Mouse (Mus musculus) heart, embryonic 13.5 days (tissue): ENCODE results near the gene Ms4a1. TPM values are rescaled to one million over a fixed set of nuclear protein-coding genes. Genes with fewer than 3 reads are reported as not detected.
"Not testable (repeated sequence)": the region's sequence is repeated elsewhere in the genome, so short reads cannot be mapped to it uniquely, and the experiment has no call there.

Experiments
- ATAC-seq: fragments of 200-750 bp; cut with Nextera tagmentation; 2 replicates; pipeline ENCODE4 v1.8.0; 2017; ENCODE audit warnings: moderate TSS enrichment; ENCODE audit not compliant: insufficient number of reproducible peaks, low FRiP score, low TSS enrichment; ENCODE audit errors: extremely low read depth
- H3K27ac ChIP-seq: fragments of 300-500 bp; sonication (generic); replicated peaks from 2 replicates; pipeline ENCODE4 v1.5.1; 2015; ENCODE audit warnings: moderate library complexity, mild to moderate bottlenecking, inconsistent platforms
- H3K27me3 ChIP-seq: fragments of 300-500 bp; sonication (generic); replicated peaks from 2 replicates; pipeline ENCODE4 v1.6.1; 2015; ENCODE audit warnings: mild to moderate bottlenecking, inconsistent platforms
- H3K36me3 ChIP-seq: fragments of 300-500 bp; sonication (generic); 2 replicates; pipeline ENCODE4 v1.6.1; 2015; ENCODE audit warnings: mild to moderate bottlenecking, inconsistent platforms
- H3K4me1 ChIP-seq: fragments of 300-500 bp; sonication (generic); 2 replicates; pipeline ENCODE4 v1.6.1; 2015; ENCODE audit warnings: inconsistent platforms
- H3K4me2 ChIP-seq: fragments of 300-500 bp; sonication (generic); 2 replicates; pipeline ENCODE4 v1.6.1; 2015; ENCODE audit warnings: inconsistent platforms, mild to moderate bottlenecking, moderate library complexity
- H3K4me3 ChIP-seq: fragments of 300-500 bp; sonication (generic); 2 replicates; pipeline ENCODE4 v1.5.1; 2015; ENCODE audit warnings: moderate library complexity, mild to moderate bottlenecking, inconsistent platforms
- H3K9ac ChIP-seq: fragments of 300-500 bp; sonication (generic); 2 replicates; pipeline ENCODE4 v1.6.1; 2015; ENCODE audit warnings: inconsistent platforms, mild to moderate bottlenecking, moderate library complexity
- H3K9me3 ChIP-seq: fragments of 300-500 bp; sonication (generic); 2 replicates; pipeline ENCODE4 v1.6.1; 2016; ENCODE audit warnings: inconsistent platforms
- WGBS: fragments of 180-500 bp; shearing (Covaris S2); methylation state at CpG from one replicate; pipeline ENCODE4 v1.1.7; 2015; ENCODE audit warnings: mixed read lengths; 5-methylcytosine and 5-hydroxymethylcytosine counted together
- polyA plus RNA-seq: library from polyadenylated mRNA; unstranded; fragments of >200 nt; fragmentation: Nextera tagmentation; extraction: Ambion mirVana; gene quantifications from 2 replicates; pipeline ENCODE4 v1.2.1, GENCODE M21; 2015

Gene Ms4a1
- polyA plus RNA-seq, 1 experiment from 2014 or later, result not detected

DNA sequence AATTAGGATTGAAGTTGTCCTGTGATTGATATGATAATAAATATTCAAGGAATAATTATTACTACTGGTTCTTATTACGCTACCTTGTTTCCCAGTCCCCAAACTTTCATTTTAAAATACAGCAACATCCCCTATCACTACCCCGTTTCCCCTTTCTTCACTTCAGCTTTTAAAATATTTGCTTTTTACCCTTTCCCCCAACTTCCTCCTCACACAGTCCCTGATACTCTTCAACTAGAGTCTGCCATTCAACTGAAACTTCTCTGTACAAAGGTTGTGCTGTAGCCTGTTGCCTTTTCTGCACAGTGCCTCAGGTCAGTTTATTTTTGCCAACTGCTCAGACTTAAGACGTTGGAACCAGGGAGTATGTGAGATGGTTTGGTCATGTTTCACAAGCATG, 2.5 kb downstream of the Ms4a1 start:
- Histone ChIP-seq H3K9me3 (no peaks in the 10 kb centered on the region), H3K36me3 (no peaks in the 10 kb centered on the region), H3K4me2 (no peak overlapping the region), H3K9ac (no peak overlapping the region), H3K27me3 (no peaks in the 10 kb centered on the region), H3K4me3 (no peak overlapping the region), H3K4me1 (no peaks in the 10 kb centered on the region), H3K27ac (no peak overlapping the region)
- WGBS, result 67% methylated on average over 3 of the region's 3 CpGs
- ATAC-seq, result no peak

DNA sequence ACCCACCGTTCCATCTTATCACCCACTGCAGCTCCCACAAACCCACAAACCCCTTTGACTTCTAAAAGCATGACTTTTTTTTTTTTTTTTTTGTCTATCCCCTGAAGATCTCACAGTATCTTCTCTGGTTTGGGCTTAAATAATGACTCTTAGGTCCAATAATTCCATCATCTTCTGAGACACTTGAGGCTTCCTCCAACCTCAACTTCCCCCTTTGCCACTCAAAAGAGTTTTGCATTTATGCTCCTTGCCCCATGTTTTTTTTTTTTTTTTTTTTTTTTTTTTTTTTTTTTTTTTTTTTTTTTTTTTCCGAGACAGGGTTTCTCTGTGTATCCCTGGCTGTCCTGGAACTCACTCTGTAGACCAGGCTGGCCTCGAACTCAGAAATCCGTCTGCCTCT, 3.1 kb downstream of the Ms4a1 start:
- not testable (repeated sequence) for H3K27me3 ChIP-seq, H3K4me1 ChIP-seq, H3K9ac ChIP-seq, H3K36me3 ChIP-seq, H3K4me2 ChIP-seq, ATAC-seq, H3K27ac ChIP-seq, H3K4me3 ChIP-seq, H3K9me3 ChIP-seq
- WGBS, result 47% methylated on average over 4 of the region's 4 CpGs

DNA sequence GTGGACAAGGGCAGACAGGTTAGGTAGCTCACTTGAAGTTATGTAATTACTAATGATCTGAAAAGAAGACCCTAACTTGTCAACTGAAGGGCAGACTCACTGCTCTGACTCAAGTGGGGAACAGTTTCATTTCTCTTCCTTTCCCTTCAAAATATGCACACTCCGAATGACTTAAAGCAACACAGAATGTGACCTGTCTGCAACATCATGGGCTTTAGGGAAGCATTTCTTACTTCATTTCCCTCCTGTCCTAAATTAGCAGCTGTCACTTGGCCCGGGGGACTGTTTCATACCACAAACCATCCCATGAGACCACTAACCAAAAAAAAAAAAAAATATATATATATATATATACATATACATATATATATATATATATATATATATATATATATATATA, 4.5 kb downstream of the Ms4a1 start:
- no peak for ATAC-seq
- Histone ChIP-seq H3K4me1 (no peaks in the 10 kb centered on the region), H3K9ac (no peak overlapping the region), H3K4me3 (no peak overlapping the region), H3K27ac (no peak overlapping the region), H3K36me3 (no peaks in the 10 kb centered on the region), H3K4me2 (no peak overlapping the region), H3K27me3 (no peaks in the 10 kb centered on the region), H3K9me3 (no peaks in the 10 kb centered on the region)
- WGBS, result 77% methylated on average over 2 of the region's 2 CpGs

DNA sequence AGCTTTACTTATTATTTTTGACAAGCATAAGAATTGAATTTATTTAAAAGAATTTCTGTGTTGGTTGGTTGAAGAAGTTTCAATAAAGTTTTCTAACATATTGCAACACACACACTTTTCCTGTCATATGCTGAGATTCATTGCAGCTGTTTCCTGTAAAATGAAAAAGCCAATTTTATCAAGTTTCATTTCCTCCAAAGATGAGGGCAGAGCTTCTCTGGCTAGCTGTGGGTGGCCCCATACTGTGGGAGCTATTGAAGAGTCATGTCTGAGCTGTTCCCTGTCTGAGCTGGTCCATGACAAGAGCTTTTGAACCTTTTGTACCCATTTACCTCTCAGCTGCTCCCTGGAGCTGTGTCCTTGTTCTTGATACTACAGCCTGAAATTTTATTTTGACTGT, 21.8 kb downstream of the Ms4a1 start:
- Histone ChIP-seq H3K27me3 (no peaks in the 10 kb centered on the region), H3K4me1 (no peaks in the 10 kb centered on the region), H3K36me3 (no peaks in the 10 kb centered on the region), H3K4me2 (no peak overlapping the region), H3K9me3 (no peaks in the 10 kb centered on the region), H3K9ac (no peak overlapping the region), H3K4me3 (no peak overlapping the region), H3K27ac (no peak overlapping the region)
- no peak for ATAC-seq

DNA sequence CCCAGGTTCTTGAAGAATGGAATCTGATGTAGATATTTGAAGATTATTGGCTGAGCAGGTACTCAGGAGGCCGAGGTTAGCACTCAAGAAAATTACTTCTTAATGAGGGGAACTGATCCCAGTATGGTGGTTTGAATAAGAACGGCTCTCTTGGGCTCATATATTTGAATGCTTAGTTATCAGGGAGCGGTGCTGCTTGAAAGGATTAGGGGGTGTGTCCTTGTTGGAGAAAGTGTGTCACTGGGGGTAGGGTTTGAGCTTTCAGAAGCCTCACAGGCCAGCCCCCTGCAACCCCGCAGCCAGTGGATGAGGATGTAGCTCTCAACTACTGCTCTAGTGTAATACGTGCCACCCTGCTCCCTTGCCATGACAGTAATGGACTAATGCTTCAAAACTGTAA, 23.5 kb downstream of the Ms4a1 start:
- no peaks in the 10 kb centered on the region for H3K27me3 ChIP-seq
- 47% methylated on average over 5 of the region's 5 CpGs for WGBS
- H3K4me2 ChIP-seq, result no peak overlapping the region
- no peaks in the 10 kb centered on the region for H3K36me3 ChIP-seq
- no peaks in the 10 kb centered on the region for H3K4me1 ChIP-seq
- H3K27ac ChIP-seq, result no peak overlapping the region
- no peak overlapping the region for H3K4me3 ChIP-seq
- ATAC-seq, result no peak
- H3K9ac ChIP-seq, result no peak overlapping the region
- no peaks in the 10 kb centered on the region for H3K9me3 ChIP-seq

DNA sequence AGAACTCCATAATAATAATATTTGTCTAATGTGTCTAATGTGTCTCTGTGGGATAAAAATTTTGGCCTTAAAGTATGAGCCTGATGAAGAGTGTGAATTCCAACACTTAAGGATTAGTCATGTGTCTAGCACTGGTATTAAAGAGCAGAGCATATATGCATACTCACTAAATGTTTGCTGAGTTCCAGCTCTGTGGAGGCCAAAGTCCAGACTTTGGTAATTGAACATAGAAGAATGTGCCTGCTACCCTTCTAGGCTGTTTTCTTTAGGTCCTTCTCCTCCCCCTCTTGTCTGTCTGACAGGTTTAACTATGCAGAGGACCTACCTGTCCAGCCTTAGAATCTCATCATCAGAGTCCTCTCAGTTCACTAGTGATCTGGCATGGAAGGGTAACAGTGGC, 30.2 kb downstream of the Ms4a1 start:
- no peak for ATAC-seq

DNA sequence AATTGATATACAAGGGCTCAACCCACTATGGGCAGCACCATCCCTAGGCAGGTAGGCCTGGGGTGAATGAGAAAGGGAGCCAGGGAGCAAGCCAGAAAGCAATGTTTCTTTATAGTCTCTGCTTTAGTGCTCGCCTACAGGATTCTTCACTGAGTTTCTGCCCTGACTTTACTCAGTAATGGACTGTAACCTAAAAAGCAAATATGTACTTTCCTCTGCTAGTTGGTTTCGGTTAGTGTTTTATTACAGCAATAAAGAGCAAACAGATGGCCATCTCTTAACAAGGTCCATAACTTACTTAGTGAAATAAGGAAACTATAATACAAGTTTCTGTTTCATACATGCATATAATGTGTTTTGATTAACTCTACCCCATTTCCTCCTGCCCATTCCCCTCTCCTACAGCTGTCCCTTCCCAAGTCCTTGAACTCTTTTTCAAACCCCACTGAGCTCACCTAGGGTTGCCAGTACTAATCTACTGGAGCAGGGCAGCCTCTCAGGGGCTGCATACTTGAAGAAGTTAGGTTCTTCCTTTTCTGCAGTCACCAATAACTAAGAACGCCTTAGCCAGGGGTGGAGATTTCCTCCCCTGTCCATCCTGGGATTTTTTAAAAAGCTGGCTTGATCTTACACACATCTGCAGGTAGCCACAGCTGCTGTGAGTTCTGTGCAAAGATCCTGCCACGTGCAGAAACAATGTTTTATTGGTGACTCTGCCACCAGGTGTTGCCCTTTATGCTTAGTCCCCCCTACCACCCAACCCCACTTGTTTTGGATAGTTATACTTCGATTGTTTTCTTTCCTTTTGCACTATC, 30.9 kb downstream of the Ms4a1 start:
- no peaks in the 10 kb centered on the region for H3K27me3 ChIP-seq
- WGBS, result 56% methylated on average over 5 of the region's 5 CpGs
- no peak overlapping the region for H3K4me2 ChIP-seq
- no peak overlapping the region for H3K27ac ChIP-seq
- H3K4me3 ChIP-seq, result no peak overlapping the region
- no peak overlapping the region for H3K9ac ChIP-seq
- H3K4me1 ChIP-seq, result no peaks in the 10 kb centered on the region
- no peaks in the 10 kb centered on the region for H3K36me3 ChIP-seq
- no peak for ATAC-seq
- H3K9me3 ChIP-seq, result no peaks in the 10 kb centered on the region

More for the DNA sequence above, 30.2 kb downstream of the Ms4a1 start:
- H3K9ac ChIP-seq, result no peak overlapping the region
- H3K4me3 ChIP-seq, result no peak overlapping the region
- no peaks in the 10 kb centered on the region for H3K9me3 ChIP-seq
- no peaks in the 10 kb centered on the region for H3K27me3 ChIP-seq
- H3K36me3 ChIP-seq, result no peaks in the 10 kb centered on the region
- no peak overlapping the region for H3K27ac ChIP-seq
- no peak overlapping the region for H3K4me2 ChIP-seq
- no peaks in the 10 kb centered on the region for H3K4me1 ChIP-seq

DNA sequence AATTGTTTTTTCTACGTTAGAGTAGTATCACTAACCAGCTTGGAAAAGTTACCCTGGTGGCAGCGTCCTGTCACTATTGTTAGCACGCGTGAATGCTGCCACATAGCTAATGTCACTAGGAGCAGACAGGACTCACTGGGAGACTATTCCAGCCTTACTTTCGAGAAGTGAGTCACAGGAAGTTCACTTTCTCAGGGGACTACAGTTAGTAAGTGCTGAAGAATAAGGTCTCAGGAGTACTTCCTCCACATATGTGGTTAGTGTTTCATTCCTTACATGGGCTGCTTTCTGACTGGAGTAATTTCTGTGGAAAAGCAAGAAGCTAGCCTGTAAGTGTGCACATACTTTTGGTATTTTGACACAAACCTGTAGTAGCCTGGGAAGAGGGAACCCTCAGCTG, 31.8 kb downstream of the Ms4a1 start:
- 64% methylated on average over 5 of the region's 5 CpGs for WGBS
- no peak overlapping the region for H3K9ac ChIP-seq

DNA sequence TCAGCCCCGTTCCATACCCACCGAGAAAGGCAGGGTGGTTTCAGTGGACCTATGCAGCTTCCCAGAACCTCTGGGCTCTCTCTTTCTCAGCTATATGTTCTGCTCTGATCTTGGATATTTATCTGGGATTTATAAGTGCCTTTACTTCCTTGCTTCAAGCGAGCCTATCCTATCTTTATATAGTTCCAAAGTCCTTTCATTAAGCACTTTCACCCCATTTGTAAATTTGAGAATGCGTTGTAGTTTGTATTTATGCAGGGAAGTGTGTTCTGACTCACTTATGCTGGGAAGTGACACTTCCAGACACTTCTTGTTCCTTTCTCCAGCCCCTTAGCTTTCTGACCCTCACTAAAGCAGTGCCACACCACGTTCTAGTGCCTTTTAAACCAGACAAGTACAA, 33.7 kb downstream of the Ms4a1 start, which contains the start of gene Ms4a12:
Gene Ms4a12 (minus strand): TSS at position 101 of the 400 bp plus-strand sequence.
- H3K36me3 ChIP-seq, result no peaks in the 10 kb centered on the region
- ATAC-seq, result no peak
- 60% methylated on average over 5 of the region's 5 CpGs for WGBS

More for the DNA sequence above, 31.8 kb downstream of the Ms4a1 start:
- no peak overlapping the region for H3K4me2 ChIP-seq
- no peak overlapping the region for H3K27ac ChIP-seq
- no peaks in the 10 kb centered on the region for H3K4me1 ChIP-seq
- no peaks in the 10 kb centered on the region for H3K9me3 ChIP-seq
- H3K4me3 ChIP-seq, result no peak overlapping the region
- H3K27me3 ChIP-seq, result no peaks in the 10 kb centered on the region
- ATAC-seq, result no peak
- H3K36me3 ChIP-seq, result no peaks in the 10 kb centered on the region

More for the DNA sequence above, 33.7 kb downstream of the Ms4a1 start, which contains the start of gene Ms4a12:
- H3K27ac ChIP-seq, result no peak within 1 kb of the TSS
- no peaks in the 10 kb centered on the region for H3K27me3 ChIP-seq
- no peak within 1 kb of the TSS for H3K4me3 ChIP-seq
- no peak within 1 kb of the TSS for H3K4me2 ChIP-seq
- H3K9me3 ChIP-seq, result no peaks in the 10 kb centered on the region
- H3K4me1 ChIP-seq, result no peaks in the 10 kb centered on the region
- H3K9ac ChIP-seq, result no peak within 1 kb of the TSS

Other genes starting within 250 kb of the Ms4a1 start
- not detected in 2 replicates for gene Ms4a18, start 248.2 kb downstream of the Ms4a1 start, polyA plus RNA-seq
- gene Ms4a8a, start 185.1 kb downstream of the Ms4a1 start, polyA plus RNA-seq, result 0.21 TPM in 1 of 2 replicates, not detected in the other
- gene 1700017D01Rik, start 135.4 kb downstream of the Ms4a1 start, polyA plus RNA-seq, result not detected in 2 replicates
- not detected in 2 replicates for gene 1700025F22Rik, start 100.9 kb downstream of the Ms4a1 start, polyA plus RNA-seq
- gene Ms4a13, start 69.5 kb downstream of the Ms4a1 start, polyA plus RNA-seq, result not detected in 2 replicates
- gene Ms4a12, start 33.8 kb downstream of the Ms4a1 start, polyA plus RNA-seq, result not detected in 2 replicates
- gene Ms4a5, start 17.6 kb upstream of the Ms4a1 start, polyA plus RNA-seq, result not detected in 2 replicates
- 0.05 TPM in 1 of 2 replicates, not detected in the other for gene Ms4a14, start 48.2 kb upstream of the Ms4a1 start, polyA plus RNA-seq
- gene Ms4a7, start 69.9 kb upstream of the Ms4a1 start, polyA plus RNA-seq, result 2.7 and 3.6 TPM in 2 replicates
- 2.8 and 4.2 TPM in 2 replicates for gene Ms4a4a, start 109.3 kb upstream of the Ms4a1 start, polyA plus RNA-seq
- gene Ms4a4c, start 138.5 kb upstream of the Ms4a1 start, polyA plus RNA-seq, result 0.27 and 1.3 TPM in 2 replicates
- gene Ms4a4b, start 177.3 kb upstream of the Ms4a1 start, polyA plus RNA-seq, result not detected in 2 replicates
- gene Ms4a6c, start 203.1 kb upstream of the Ms4a1 start, polyA plus RNA-seq, result 2.8 and 3.7 TPM in 2 replicates
- gene Gm8369, start 219.7 kb upstream of the Ms4a1 start, polyA plus RNA-seq, result not detected in 2 replicates